Comparison of ENCODE assay signal across 9 mouse cellular contexts in genomic region chr14:41162663-41163062, GRCm38 (mm10). TPM values are rescaled to one million over a fixed set of nuclear protein-coding genes. Genes with fewer than 3 reads are reported as not detected.
DNase-seq lines count a peak whose midpoint lies in the region; ATAC-seq lines count a peak whose summit lies in the region.
"Had no signal": no experiment of that assay in that cellular context is flagged by ENCODE, and none has a peak within 500 bp of the region (broad histone marks: within the 10 kb centered on the region; RNA-seq: fewer than 3 reads in every experiment).

No protein-coding gene starts in this region.

- no peaks in the 10 kb centered on the region for H3K27me3 ChIP-seq in midbrain, embryonic 10.5 days (ENCODE audit: low read depth, poor library complexity, severe bottlenecking)
- H3K27me3 ChIP-seq in midbrain, embryonic 16.5 days (ENCODE audit: control insufficient read depth, insufficient read depth, low read depth, low read length): no peaks in the 10 kb centered on the region

- WGBS in midbrain, embryonic 10.5 days: 37% methylated on average over 2 of the region's 2 CpGs
- 18% methylated on average over 2 of the region's 2 CpGs for WGBS in midbrain, embryonic 16.5 days

- no peaks in the 10 kb centered on the region for H3K36me3 ChIP-seq in midbrain, embryonic 10.5 days
- no peaks in the 10 kb centered on the region for H3K36me3 ChIP-seq in midbrain, embryonic 16.5 days (ENCODE audit: control insufficient read depth, insufficient read depth, low read length)

- H3K4me3 ChIP-seq in midbrain, embryonic 10.5 days: no peak overlapping the region
- no peak overlapping the region for H3K4me3 ChIP-seq in midbrain, embryonic 16.5 days (ENCODE audit: low read depth, low read length)
- H3K4me3 ChIP-seq: myocyte had no signal

- no peak overlapping the region for H3K9ac ChIP-seq in midbrain, embryonic 16.5 days (ENCODE audit: low read depth, low read length)

- peaks cover 5% of the 10 kb centered on the region; the same call in 1 of the 2 replicates for H3K4me1 ChIP-seq in midbrain, embryonic 10.5 days
- H3K4me1 ChIP-seq in midbrain, embryonic 16.5 days (ENCODE audit: control insufficient read depth, insufficient read depth, low read length): no peaks in the 10 kb centered on the region

- no peaks in the 10 kb centered on the region for H3K9me3 ChIP-seq in midbrain, embryonic 10.5 days (replicated peaks)
- no peaks in the 10 kb centered on the region for H3K9me3 ChIP-seq in midbrain, embryonic 16.5 days (replicated peaks; ENCODE audit: control insufficient read depth, low read length, poor library complexity, severe bottlenecking)

- H3K4me2 ChIP-seq in midbrain, embryonic 16.5 days (ENCODE audit: low read length): no peak overlapping the region

- peak; percentile 34 for DNase-seq in midbrain, embryonic 10.5 days (ENCODE audit: low spot score)
- peak; percentile 58 for DNase-seq in adrenal gland, adult 2 months
- DNase-seq in embryo, embryonic 11.5 days (ENCODE audit: low read depth, low spot score): peak; percentile 14
- peak; percentile 48 to 83 for DNase-seq in kidney, postnatal 36 days
- peak; percentile 68 for DNase-seq in lung, postnatal 14 days
- peak; percentile 8 for DNase-seq in testis, postnatal 14 days (ENCODE audit: low spot score)

- no peak for ATAC-seq in midbrain, embryonic 16.5 days

- no peak overlapping the region for H3K27ac ChIP-seq in midbrain, embryonic 10.5 days (replicated peaks)
- H3K27ac ChIP-seq in midbrain, embryonic 16.5 days (ENCODE audit: low read length): no peak overlapping the region

RNA-seq across cellular contexts. Expression of gene Mbl1, which starts 11.4 kb away (rescaled TPM):
- not detected in 2 replicates for polyA plus RNA-seq in midbrain, embryonic 10.5 days (2016; fragmentation: Nextera tagmentation; extraction: Ambion mirVana)
- polyA plus RNA-seq in midbrain, embryonic 16.5 days (2015; fragmentation: Nextera tagmentation; extraction: Ambion mirVana): not detected in 2 replicates
- total RNA-seq in adrenal gland, adult 2 months (2021): under 1 TPM in 1 of 2 experiments, not detected in 1; 0.49 TPM
- polyA plus RNA-seq in adrenal gland, adult 2 months (2012; rRNA removed): not detected in 2 replicates
- polyA plus RNA-seq: gonadal fat pad, adult 2 months; myocyte had no signal

RNA-seq across cellular contexts. Expression of gene Sftpd, which starts 22.3 kb away (rescaled TPM):
- polyA plus RNA-seq in midbrain, embryonic 10.5 days (2016; fragmentation: Nextera tagmentation; extraction: Ambion mirVana): not detected in 2 replicates
- not detected in 2 replicates for polyA plus RNA-seq in midbrain, embryonic 16.5 days (2015; fragmentation: Nextera tagmentation; extraction: Ambion mirVana)
- not detected for total RNA-seq in adrenal gland, adult 2 months (2021)
- not detected in 2 replicates for polyA plus RNA-seq in adrenal gland, adult 2 months (2012; rRNA removed)
- polyA plus RNA-seq: myocyte had no signal

RNA-seq across cellular contexts. Expression of gene Sftpa1, which starts 31.1 kb away (rescaled TPM):
- polyA plus RNA-seq in midbrain, embryonic 10.5 days (2016; fragmentation: Nextera tagmentation; extraction: Ambion mirVana): not detected in 2 replicates
- polyA plus RNA-seq in midbrain, embryonic 16.5 days (2015; fragmentation: Nextera tagmentation; extraction: Ambion mirVana): not detected in 2 replicates
- 1 to 10 TPM in 1 of 2 experiments, under 1 TPM in 1; 0.81 to 1.6 TPM for total RNA-seq in adrenal gland, adult 2 months (2021)
- not detected in 2 replicates for polyA plus RNA-seq in adrenal gland, adult 2 months (2012; rRNA removed)
- polyA plus RNA-seq: gonadal fat pad, adult 2 months; myocyte had no signal

RNA-seq across cellular contexts. Expression of gene Mat1a, which starts 57.8 kb away (rescaled TPM):
- not detected in 2 replicates for polyA plus RNA-seq in midbrain, embryonic 10.5 days (2016; fragmentation: Nextera tagmentation; extraction: Ambion mirVana)
- not detected in 2 replicates for polyA plus RNA-seq in midbrain, embryonic 16.5 days (2015; fragmentation: Nextera tagmentation; extraction: Ambion mirVana)
- total RNA-seq in adrenal gland, adult 2 months (2021): 1 to 10 TPM in 1 of 2 experiments, under 1 TPM in 1; 0.41 to 5.4 TPM
- polyA plus RNA-seq in adrenal gland, adult 2 months (2012; rRNA removed): 0.22 TPM in 1 of 2 replicates, not detected in the other
- polyA plus RNA-seq: myocyte had no signal

Comparison
In these comparisons a context has a peak if more than half of its experiments do, and no peak if none do; other contexts are left out.
1. DNase-seq: peak in every context shown above with its lines; median percentile 68 in lung, postnatal 14 days; 66 in kidney, postnatal 36 days; 58 in adrenal gland, adult 2 months; 34 in midbrain, embryonic 10.5 days; 14 in embryo, embryonic 11.5 days; 8 in testis, postnatal 14 days.